Mouse (Mus musculus) heart, adult 11 months (tissue): ENCODE measurements around the gene Csnk1e.

ENCODE experiments used
- DNase-seq: peaks from one replicate; pipeline ENCODE4 v3.0.0; 2022

The Csnk1e gene

GRCm38 (mm10) chr15:79442961-79443518 lies 12.3 kb downstream of the Csnk1e start:
- DNase-seq: peak; percentile 93

DNA sequence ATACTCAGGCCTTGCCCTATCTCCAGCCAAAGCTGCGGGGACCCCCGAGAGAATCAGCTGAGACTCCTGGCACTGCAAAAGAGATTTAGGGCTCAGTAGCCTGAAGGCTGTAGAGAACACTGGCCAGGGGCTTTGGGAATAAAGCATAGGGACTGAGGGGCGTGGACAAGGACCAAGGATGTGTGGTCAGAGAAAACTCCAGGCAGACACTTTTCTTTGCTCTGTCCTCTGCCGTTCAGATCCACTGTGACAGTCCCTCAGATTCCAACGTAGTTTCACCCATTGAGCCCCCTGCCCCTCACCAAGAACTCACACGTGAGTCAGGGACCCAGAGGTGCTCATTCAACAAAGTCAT lies 13.1 kb downstream of the Csnk1e start:
- no peak for DNase-seq

DNA sequence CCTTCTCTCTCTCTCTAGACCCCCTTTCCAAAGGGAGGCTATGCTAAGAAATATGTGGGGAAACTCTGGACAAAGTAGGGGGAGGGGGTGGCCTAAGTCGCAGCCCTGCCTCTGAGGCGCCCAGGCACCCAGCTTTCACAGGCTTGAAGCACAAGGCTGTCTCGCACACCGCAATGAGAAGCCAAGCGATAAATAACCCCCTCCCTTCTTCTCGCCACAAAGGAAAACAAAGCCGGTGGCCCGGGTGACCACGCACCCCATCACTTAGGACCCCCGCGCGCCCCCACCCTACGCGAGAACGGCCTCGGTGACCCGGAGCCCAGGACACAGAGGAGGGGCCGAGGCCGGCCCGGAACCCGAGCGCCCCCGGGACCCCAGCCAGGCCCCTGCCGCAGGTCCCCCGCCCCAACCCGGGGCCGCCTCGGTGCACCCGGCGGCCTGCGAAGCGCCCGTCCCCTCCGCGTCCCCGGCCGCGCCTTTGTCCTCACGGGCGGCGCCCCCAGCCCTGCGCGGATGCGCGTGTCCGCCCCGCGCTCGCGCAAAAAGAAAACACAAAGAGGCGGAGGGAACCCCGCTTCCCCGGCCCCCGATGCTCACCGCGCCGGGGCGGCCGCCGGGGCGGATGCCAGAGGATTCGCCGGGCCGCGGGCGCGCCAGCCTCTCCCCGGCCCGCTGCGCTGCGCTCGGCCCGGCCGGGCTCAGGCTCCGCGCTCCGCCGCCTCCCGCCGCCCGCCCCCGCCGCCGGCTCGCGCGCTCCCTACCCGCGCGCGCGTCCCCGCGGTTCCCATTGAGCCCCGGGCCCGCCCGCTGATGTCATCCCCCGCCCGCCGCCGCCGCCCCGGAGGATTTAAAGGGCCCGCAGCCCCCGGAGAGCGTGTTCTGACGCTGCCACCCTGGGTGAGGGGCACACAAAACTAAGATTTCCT lies 13.8 kb downstream of the Csnk1e start:
- DNase-seq: peak; percentile 99

GRCm38 (mm10) chr15:79440651-79441330 lies 14.6 kb downstream of the Csnk1e start:
- DNase-seq: peak; percentile 94

GRCm38 (mm10) chr15:79440223-79440622 lies 15.1 kb downstream of the Csnk1e start:
- peak; percentile 99 for DNase-seq

DNA sequence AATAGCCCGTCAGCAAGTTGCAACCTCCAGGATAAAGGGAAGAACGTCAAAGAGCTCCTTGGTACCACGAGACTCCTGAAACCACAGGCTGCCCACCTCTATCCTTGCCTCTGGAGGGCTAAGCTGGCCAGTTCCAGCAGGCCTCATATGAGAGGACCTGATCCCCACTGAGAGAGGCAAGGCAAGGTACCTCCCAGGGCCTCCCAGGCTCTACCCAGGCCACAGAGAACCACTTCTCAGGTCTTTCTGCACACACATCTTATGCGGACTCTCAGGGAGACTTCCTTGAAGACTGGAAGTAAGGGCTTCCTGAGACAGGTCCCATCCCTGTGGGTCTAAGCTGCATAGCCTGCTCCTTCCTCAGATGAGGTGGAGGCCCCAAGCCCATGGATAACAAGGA lies 16.0 kb downstream of the Csnk1e start:
- peak; percentile 87 for DNase-seq

DNA sequence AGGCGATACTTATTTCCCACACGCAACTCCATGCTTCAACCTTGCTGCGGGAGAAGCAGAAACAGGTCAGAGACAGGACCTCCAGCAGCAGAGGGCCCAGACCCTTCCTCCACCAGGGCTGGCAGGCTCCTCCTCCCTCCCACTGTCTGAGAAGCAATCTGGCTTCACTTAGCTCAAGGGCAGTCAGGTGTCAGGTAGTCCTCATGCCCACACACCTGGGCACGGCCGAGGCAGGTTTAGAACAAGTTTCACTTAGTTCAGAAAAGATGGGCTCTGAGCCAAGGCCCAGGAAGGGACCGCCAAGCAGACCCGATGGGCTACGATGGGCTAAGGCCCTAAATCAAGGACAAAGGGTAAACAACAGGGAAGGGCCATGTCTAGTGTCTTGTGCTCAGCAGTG lies 16.6 kb downstream of the Csnk1e start:
- DNase-seq: peak; percentile 92

- peak; percentile 96 for DNase-seq
These were observed 17.1 kb downstream of the Csnk1e start for GRCm38 (mm10) chr15:79438209-79438810.

DNA sequence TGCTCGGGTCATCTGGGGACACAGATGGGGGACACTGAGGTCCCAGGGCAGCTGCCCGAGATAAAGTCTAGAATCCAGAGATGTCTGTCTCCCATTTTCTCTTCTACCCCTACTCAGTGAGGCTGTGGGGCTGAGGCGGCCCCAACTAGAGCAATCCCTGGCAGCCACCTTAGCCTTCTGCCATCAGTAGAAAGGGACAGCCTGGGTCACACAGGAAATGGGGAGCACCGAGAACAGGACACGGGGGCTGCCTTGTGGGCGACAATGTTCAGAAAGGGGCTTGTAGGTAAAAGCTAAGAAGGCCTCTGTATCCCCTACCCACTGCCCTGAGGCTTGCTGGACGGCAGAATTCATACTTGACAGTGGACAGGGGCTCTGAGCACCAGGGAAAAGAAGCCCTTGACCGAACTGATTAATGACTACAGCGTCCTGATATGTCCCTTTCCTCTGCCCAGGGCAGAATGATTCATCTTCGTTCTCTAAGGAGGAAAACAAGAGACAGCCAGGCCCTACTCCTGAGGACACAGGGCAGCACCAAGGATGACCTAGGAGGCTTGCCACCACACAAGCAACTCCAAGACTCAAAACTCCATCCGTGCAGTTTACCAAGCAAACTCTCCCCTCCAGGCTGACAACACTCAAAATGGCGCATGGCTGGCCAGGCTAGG lies 17.7 kb downstream of the Csnk1e start:
- peak; percentile 94 for DNase-seq

DNA sequence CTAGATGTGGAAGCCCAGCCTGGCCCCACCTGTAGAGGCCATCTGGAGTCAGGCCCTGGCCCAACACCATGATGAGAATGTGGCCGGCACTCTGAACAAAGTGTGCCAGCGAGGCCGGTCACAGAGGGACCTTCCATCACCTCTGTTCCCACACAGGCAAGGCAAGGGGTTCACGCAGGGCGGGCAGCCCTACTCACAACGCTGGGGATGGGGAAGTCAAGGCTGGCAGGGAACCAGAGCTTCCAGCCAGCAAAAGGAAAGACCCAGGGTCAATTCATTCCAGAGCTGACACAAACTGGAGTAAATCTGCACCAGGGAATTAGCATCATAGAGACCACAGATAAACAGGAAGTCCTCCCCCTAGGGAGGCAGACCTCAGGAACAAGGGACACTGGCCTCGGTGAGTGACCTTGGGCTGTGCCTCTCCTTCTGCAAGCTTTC lies 18.9 kb downstream of the Csnk1e start:
- DNase-seq: peak; percentile 98

DNA sequence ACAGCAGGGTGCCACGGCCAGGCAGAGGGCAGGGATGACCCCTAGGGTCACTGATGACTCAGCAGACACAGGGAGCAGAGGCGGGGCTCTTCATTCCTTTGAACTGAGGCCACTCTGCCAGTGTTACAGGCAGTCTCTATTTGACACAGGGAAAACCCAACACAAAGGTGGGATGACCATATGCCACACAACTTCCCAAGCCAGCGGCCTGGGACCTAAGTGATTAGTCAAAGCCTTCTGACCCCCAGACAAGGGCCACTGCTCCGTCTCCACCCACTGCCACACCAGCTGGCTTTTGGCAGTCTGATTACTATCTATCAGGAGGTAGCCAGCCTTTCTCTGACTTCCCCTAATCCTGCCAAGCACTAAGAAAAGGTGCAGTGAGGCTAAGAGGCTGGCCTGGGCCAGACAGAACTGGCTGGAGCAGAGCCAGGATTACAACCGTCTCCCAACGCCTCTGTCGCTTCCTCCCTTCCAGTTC lies 20.1 kb downstream of the Csnk1e start:
- DNase-seq: peak; percentile 96

GRCm38 (mm10) chr15:79432892-79433291 lies 22.5 kb downstream of the Csnk1e start:
- peak; percentile 96 for DNase-seq

- no peak for DNase-seq
These were observed 23.0 kb downstream of the Csnk1e start for GRCm38 (mm10) chr15:79432328-79432727.

DNA sequence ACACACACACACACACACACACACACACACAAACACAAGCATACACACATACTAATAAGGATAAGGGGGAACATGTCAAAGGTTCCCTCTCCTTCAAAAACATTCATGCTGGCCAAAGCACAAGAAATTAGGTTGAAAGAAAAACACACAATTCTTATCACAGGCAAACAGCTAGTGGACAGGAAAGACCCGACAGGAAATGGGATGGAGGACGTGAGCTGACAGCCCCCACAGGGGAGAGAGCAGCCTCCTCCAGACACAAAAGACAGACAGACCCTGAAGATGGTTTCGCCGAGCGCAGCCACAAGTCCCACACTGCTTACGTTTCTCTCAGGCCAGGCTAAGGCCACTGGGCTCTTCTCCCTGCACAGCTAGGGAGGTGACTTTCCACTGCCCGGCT lies 23.4 kb downstream of the Csnk1e start:
- peak; percentile 97 for DNase-seq

GRCm38 (mm10) chr15:79430461-79431000 lies 24.8 kb downstream of the Csnk1e start:
- DNase-seq: peak; percentile 93

DNA sequence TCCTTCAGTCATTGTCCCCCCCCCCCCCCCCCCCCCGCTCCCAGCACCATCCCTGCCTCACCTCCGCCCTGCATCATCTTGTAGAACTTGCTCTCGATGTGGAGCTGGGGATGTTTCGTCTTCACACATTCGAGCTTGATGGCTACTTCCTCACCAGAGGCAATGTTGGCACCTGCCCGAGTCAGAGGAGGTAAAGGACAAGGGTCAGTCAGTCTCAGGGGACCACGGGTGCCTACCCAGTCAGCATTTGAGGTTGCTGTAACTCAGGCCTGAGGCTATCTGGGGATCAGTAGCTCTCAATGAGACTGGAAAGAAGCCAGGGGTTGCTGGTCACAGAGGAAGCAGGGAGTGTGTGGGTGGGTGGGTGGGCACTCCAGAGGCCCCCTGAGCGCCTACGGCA lies 25.4 kb downstream of the Csnk1e start:
- peak; percentile 88 for DNase-seq

DNA sequence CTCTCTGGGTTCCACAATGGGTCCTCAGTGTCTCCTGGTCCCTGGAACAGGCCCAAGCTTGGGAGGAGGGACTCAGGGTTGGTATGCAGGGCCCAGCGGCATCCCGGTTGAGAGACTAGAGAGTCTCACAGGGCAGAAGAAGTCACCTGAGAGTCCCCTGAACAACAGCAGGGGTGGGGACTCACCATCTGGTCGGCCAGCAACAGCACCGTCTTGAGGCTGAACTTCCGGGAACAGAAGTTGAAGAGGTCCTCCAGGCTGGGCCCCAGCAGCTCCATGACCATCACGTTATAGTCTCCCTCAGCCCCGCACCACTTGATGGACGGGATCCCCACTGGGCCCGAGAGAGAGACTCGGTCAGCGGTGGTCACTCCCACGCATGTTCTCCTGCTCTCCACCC lies 25.8 kb downstream of the Csnk1e start:
- peak; percentile 90 for DNase-seq

DNA sequence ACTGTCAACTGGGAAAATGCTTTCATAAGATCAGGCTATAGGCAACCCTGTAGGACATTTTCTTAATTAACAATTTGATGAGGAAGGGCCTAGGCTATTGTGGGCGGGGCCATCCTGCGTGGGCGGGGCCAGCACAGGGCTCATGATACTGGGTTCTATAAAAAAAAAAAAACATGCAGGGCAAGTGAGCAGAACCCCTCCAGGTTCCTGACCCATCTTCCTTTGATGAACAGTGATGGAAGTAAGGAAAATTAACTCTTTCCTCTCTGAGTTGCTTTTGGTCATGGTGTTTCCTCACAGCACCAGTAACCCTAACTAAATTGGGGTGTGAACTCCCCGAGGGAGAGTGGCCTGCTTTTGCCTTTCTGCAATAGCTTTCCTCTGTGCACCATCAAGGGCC lies 26.8 kb downstream of the Csnk1e start:
- no peak for DNase-seq

DNA sequence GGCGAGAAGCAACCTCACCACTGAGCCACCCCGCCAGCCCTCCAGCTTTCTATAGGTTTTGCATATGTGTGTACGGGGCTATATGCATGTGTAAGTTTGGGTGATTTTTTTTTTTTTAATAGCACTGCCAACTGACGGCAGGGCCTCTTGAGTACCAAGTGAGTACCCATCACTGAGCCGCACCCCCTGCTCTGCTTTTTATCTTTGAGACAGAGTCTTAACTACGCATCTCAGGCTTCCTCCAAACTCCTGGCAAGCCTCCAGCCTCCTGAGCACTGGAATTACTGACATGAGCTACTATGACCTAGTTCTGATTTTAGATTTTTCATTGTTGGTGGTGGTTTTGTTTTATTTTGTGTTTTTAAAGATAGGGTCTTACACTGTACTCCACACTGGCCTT lies 27.9 kb downstream of the Csnk1e start:
- DNase-seq: no peak

GRCm38 (mm10) chr15:79425516-79425915 lies 29.9 kb downstream of the Csnk1e start:
- DNase-seq: peak; percentile 90

- DNase-seq: peak; percentile 89
These were observed 30.8 kb downstream of the Csnk1e start for GRCm38 (mm10) chr15:79424602-79425001.

GRCm38 (mm10) chr15:79422715-79423243 lies 32.6 kb downstream of the Csnk1e start:
- peak; percentile 92 for DNase-seq
